Mouse (Mus musculus) heart, adult 18-20 months (tissue): ENCODE measurements around the gene Spred1. TPM values are rescaled to one million over a fixed set of nuclear protein-coding genes. Genes with fewer than 3 reads are reported as not detected.

Source experiments
- DNase-seq, 2 experiments: peaks; one replicate each; pipeline ENCODE4 v3.0.0; 2021 to 2022; ENCODE audit warnings: mixed read lengths in 1 of 2
- microRNA-seq, 2 experiments: library from miRNA; unstranded; fragments of <30 nt; microRNA quantifications; one replicate each; pipeline ENCODE4 v1.2.0; 2022
- total RNA-seq, 2 experiments: library from RNA; stranded (reverse); gene quantifications; 2 replicates each; pipeline ENCODE4 v1.2.3; 2021

The Spred1 gene
- total RNA-seq, 2 experiments from 2014 or later = 13.6 to 14.4 TPM

- peak; percentile 77 to 92 for DNase-seq
Observed at GRCm38 (mm10) chr2:117180250-117180885, 59.2 kb downstream of the Spred1 start.

- no peak for DNase-seq
Observed at GRCm38 (mm10) chr2:117185587-117185986, 64.4 kb downstream of the Spred1 start.

- DNase-seq = no peak
Observed at GRCm38 (mm10) chr2:117190915-117191314, 69.7 kb downstream of the Spred1 start.

GRCm38 (mm10) chr2:117194309-117194708 lies 73.1 kb downstream of the Spred1 start:
- DNase-seq = no peak

GRCm38 (mm10) chr2:117195151-117195550 lies 74.0 kb downstream of the Spred1 start:
- no peak for DNase-seq

- peak in 1 of 2 experiments; percentile 36 for DNase-seq
Observed at GRCm38 (mm10) chr2:117195578-117195977, 74.4 kb downstream of the Spred1 start.

GRCm38 (mm10) chr2:117200869-117201338 lies 79.7 kb downstream of the Spred1 start:
- DNase-seq = no peak

- DNase-seq = no peak
Observed at GRCm38 (mm10) chr2:117203350-117203749, 82.2 kb downstream of the Spred1 start.

GRCm38 (mm10) chr2:117204534-117204933 lies 83.4 kb downstream of the Spred1 start:
- no peak for DNase-seq

GRCm38 (mm10) chr2:117205066-117205465 lies 83.9 kb downstream of the Spred1 start:
- no peak for DNase-seq

- DNase-seq = peak; percentile 40 to 49
Observed at GRCm38 (mm10) chr2:117210416-117211085, 89.4 kb downstream of the Spred1 start.

GRCm38 (mm10) chr2:117216152-117216551 lies 95.0 kb downstream of the Spred1 start:
- no peak for DNase-seq

GRCm38 (mm10) chr2:117217695-117218216 lies 96.6 kb downstream of the Spred1 start:
- no peak for DNase-seq

GRCm38 (mm10) chr2:117219536-117219935 lies 98.4 kb downstream of the Spred1 start:
- DNase-seq = no peak

- no peak for DNase-seq
Observed at GRCm38 (mm10) chr2:117222651-117223050, 101.5 kb downstream of the Spred1 start.

- DNase-seq = peak in 1 of 2 experiments; percentile 8
Observed at GRCm38 (mm10) chr2:117228601-117229125, 107.5 kb downstream of the Spred1 start.

GRCm38 (mm10) chr2:117230261-117230660 lies 109.1 kb downstream of the Spred1 start:
- no peak for DNase-seq

GRCm38 (mm10) chr2:117231257-117231656 lies 110.1 kb downstream of the Spred1 start:
- DNase-seq = peak; percentile 74 to 89

Small RNAs within 50 kb of the gene (microRNA-seq; reads per million reads assigned to microRNA genes)
- gene Mir674 = 3,151 to 4,295 reads per million in 2 experiments

Other genes with a start within 250 kb of the Spred1 start
- not detected for gene Tmco5, start 242.7 kb upstream of the Spred1 start, total RNA-seq
- gene Fam98b, start 128.4 kb downstream of the Spred1 start, total RNA-seq = 10 to 100 TPM; 21.3 to 23.4 TPM
- 1 to 10 TPM in 1 of 2 experiments, under 1 TPM in 1; 0.22 to 1.7 TPM for gene Rasgrp1, start 221.6 kb downstream of the Spred1 start, total RNA-seq